Comparison of ENCODE assay signal across 8 mouse cellular contexts in genomic region chr14:61360981-61361511, GRCm38 (mm10). TPM values are rescaled to one million over a fixed set of nuclear protein-coding genes. Genes with fewer than 3 reads are reported as not detected.
DNase-seq lines count a peak whose midpoint lies in the region; ATAC-seq and TF ChIP-seq lines count a peak whose summit lies in the region.

No protein-coding gene starts in this region.

- TF ChIP-seq CTCF in lung, embryonic 14.5 days (IDR thresholded peaks at IDR 0.05; ENCODE audit: low read depth) = no peak

- no peaks in the 10 kb centered on the region for H3K27me3 ChIP-seq in lung, embryonic 14.5 days (ENCODE audit: insufficient read depth, low read length)
- no peaks in the 10 kb centered on the region for H3K27me3 ChIP-seq in forebrain, embryonic 11.5 days (ENCODE audit: control insufficient read depth, insufficient read depth, low read length)
- H3K27me3 ChIP-seq in limb, embryonic 10.5 days (ENCODE audit: low read depth, poor library complexity, severe bottlenecking) = no peaks in the 10 kb centered on the region
- H3K27me3 ChIP-seq in neural tube, embryonic 15.5 days (replicated peaks) = no peaks in the 10 kb centered on the region

- H3K4me1 ChIP-seq in lung, embryonic 14.5 days (ENCODE audit: insufficient read depth) = 0 out of 2 replicates have a peak, but pooled peaks cover 5% of the 10 kb centered on the region
- 0 out of 2 replicates have a peak, but pooled peaks cover 2% of the 10 kb centered on the region for H3K4me1 ChIP-seq in forebrain, embryonic 11.5 days (replicated peaks; ENCODE audit: control insufficient read depth, insufficient read depth, low read length)
- H3K4me1 ChIP-seq in limb, embryonic 10.5 days = peaks cover 9% of the 10 kb centered on the region
- H3K4me1 ChIP-seq in neural tube, embryonic 15.5 days = peaks cover 10% of the 10 kb centered on the region

- DNase-seq in lung, embryonic 14.5 days = peak; percentile 23
- DNase-seq in lung, adult 18-20 months = no peak
- DNase-seq in forebrain, embryonic 11.5 days (ENCODE audit: low spot score) = no peak
- no peak for DNase-seq in limb, embryonic 10.5 days (ENCODE audit: low spot score)
- no peak for DNase-seq in ovary, postnatal 14 days (ENCODE audit: low spot score)
- DNase-seq in cerebellum, adult 11 months = no peak
- DNase-seq in gastrocnemius, adult 18-20 months (ENCODE audit: low spot score) = no peak

- H3K9ac ChIP-seq in lung, embryonic 14.5 days = no peak overlapping the region
- no peak overlapping the region for H3K9ac ChIP-seq in forebrain, embryonic 11.5 days (ENCODE audit: low read length)
- 0 out of 2 replicates have a peak overlapping the region, but pooled peaks have one; percentile 65 for H3K9ac ChIP-seq in neural tube, embryonic 15.5 days (replicated peaks)

- H3K4me2 ChIP-seq in lung, embryonic 14.5 days = peak overlapping the region; percentile 66
- peak overlapping the region; percentile 64 for H3K4me2 ChIP-seq in forebrain, embryonic 11.5 days (ENCODE audit: low read depth, low read length, severe bottlenecking)
- peak overlapping the region; percentile 69 for H3K4me2 ChIP-seq in neural tube, embryonic 15.5 days

- no peaks in the 10 kb centered on the region for H3K9me3 ChIP-seq in lung, embryonic 14.5 days (ENCODE audit: low read depth, low read length)
- H3K9me3 ChIP-seq in forebrain, embryonic 11.5 days (ENCODE audit: control insufficient read depth, low read length) = no peaks in the 10 kb centered on the region
- H3K9me3 ChIP-seq in limb, embryonic 10.5 days (replicated peaks) = no peaks in the 10 kb centered on the region
- no peaks in the 10 kb centered on the region for H3K9me3 ChIP-seq in neural tube, embryonic 15.5 days (replicated peaks)

- peak overlapping the region; percentile 62 for H3K4me3 ChIP-seq in lung, embryonic 14.5 days (ENCODE audit: low read depth, low read length)
- no peak overlapping the region for H3K4me3 ChIP-seq in forebrain, embryonic 11.5 days (ENCODE audit: low read depth, low read length)
- peak overlapping the region; percentile 81 for H3K4me3 ChIP-seq in limb, embryonic 10.5 days
- peak overlapping the region; percentile 76 for H3K4me3 ChIP-seq in neural tube, embryonic 15.5 days (replicated peaks)

- no peak for ATAC-seq in lung, embryonic 14.5 days (ENCODE audit: insufficient read depth)
- no peak; the same call in 1 of the 2 replicates for ATAC-seq in forebrain, embryonic 11.5 days (replicated peaks; ENCODE audit: low FRiP score)
- ATAC-seq in neural tube, embryonic 15.5 days (ENCODE audit: low FRiP score) = no peak

- H3K27ac ChIP-seq in lung, embryonic 14.5 days (ENCODE audit: low read depth) = no peak overlapping the region
- no peak overlapping the region for H3K27ac ChIP-seq in forebrain, embryonic 11.5 days (ENCODE audit: low read depth, low read length)
- H3K27ac ChIP-seq in limb, embryonic 10.5 days = peak overlapping the region; percentile 94; the same call in 1 of the 2 replicates
- peak overlapping the region; percentile 85 for H3K27ac ChIP-seq in neural tube, embryonic 15.5 days (replicated peaks)

- 42% methylated on average over 3 of the region's 3 CpGs for WGBS in lung, embryonic 14.5 days
- WGBS in forebrain, embryonic 11.5 days = 63% methylated on average over 3 of the region's 3 CpGs
- WGBS in limb, embryonic 10.5 days = 65% methylated on average over 3 of the region's 3 CpGs
- 65% methylated on average over 3 of the region's 3 CpGs for WGBS in neural tube, embryonic 15.5 days

- 0 out of 2 replicates have a peak, but pooled peaks cover 3% of the 10 kb centered on the region for H3K36me3 ChIP-seq in lung, embryonic 14.5 days (ENCODE audit: insufficient read depth)
- H3K36me3 ChIP-seq in forebrain, embryonic 11.5 days (ENCODE audit: control insufficient read depth, insufficient read depth, low read length) = no peaks in the 10 kb centered on the region
- 0 out of 2 replicates have a peak, but pooled peaks cover 8% of the 10 kb centered on the region for H3K36me3 ChIP-seq in limb, embryonic 10.5 days
- peaks cover 3% of the 10 kb centered on the region; the same call in 1 of the 2 replicates for H3K36me3 ChIP-seq in neural tube, embryonic 15.5 days

RNA-seq across cellular contexts. Expression of gene Ebpl, which starts 0.8 kb away (rescaled TPM):
- polyA plus RNA-seq in lung, embryonic 14.5 days (2014; fragmentation: Nextera tagmentation; extraction: Ambion mirVana) = 8.8 and 9.4 TPM in 2 replicates
- polyA plus RNA-seq in forebrain, embryonic 11.5 days (2014; fragmentation: Nextera tagmentation; extraction: Ambion mirVana) = 9.2 and 9.4 TPM in 2 replicates
- polyA plus RNA-seq in limb, embryonic 10.5 days (2016; fragmentation: Nextera tagmentation; extraction: Ambion mirVana) = 9.4 and 10.5 TPM in 2 replicates
- 12.0 and 12.8 TPM in 2 replicates for polyA plus RNA-seq in neural tube, embryonic 15.5 days (2015; fragmentation: Nextera tagmentation; extraction: Ambion mirVana)
- 1 to 10 TPM; 1.1 to 1.3 TPM for total RNA-seq in gastrocnemius, adult 18-20 months (2021)

RNA-seq across cellular contexts. Expression of gene Arl11, which starts 51.5 kb away (rescaled TPM):
- 0.43 and 0.78 TPM in 2 replicates for polyA plus RNA-seq in lung, embryonic 14.5 days (2014; fragmentation: Nextera tagmentation; extraction: Ambion mirVana)
- 0.29 TPM in 2 replicates for polyA plus RNA-seq in forebrain, embryonic 11.5 days (2014; fragmentation: Nextera tagmentation; extraction: Ambion mirVana)
- 0.19 and 0.26 TPM in 2 replicates for polyA plus RNA-seq in limb, embryonic 10.5 days (2016; fragmentation: Nextera tagmentation; extraction: Ambion mirVana)
- polyA plus RNA-seq in neural tube, embryonic 15.5 days (2015; fragmentation: Nextera tagmentation; extraction: Ambion mirVana) = 0.77 and 1.3 TPM in 2 replicates
- total RNA-seq in gastrocnemius, adult 18-20 months (2021) = under 1 TPM; 0.16 to 0.24 TPM

Comparison
In these comparisons a context has a peak if more than half of its experiments do, and no peak if none do; other contexts are left out.
1. H3K27ac ChIP-seq: peak in limb, embryonic 10.5 days (single experiment) and neural tube, embryonic 15.5 days (single experiment); none in lung, embryonic 14.5 days (single experiment) and forebrain, embryonic 11.5 days (single experiment).
2. Peak in every context shown above with its lines, with median percentiles within 50 percentile points of each other: H3K4me2 ChIP-seq.